Mouse (Mus musculus): ENCODE measurements at regions not wholly inside any gene's neighbourhood (a gene's known extent, or its start where the extent isn't known, plus 50 kb on each side); places are given as distances from the start of the nearest gene placed in this dataset.

GRCm38 (mm10) chr2:160131797-160132196 lies 202.2 kb downstream of the Gm826 start:
- H3K4me1 ChIP-seq (ENCODE audit: control insufficient read depth, insufficient read depth, low read length), result no peaks in the 10 kb centered on the region
- H3K27ac ChIP-seq (ENCODE audit: control insufficient read depth, insufficient read depth, low read depth, low read length, poor library complexity), result no peak overlapping the region
- no peak overlapping the region for H3K4me3 ChIP-seq (replicated peaks; ENCODE audit: control insufficient read depth, low read depth, low read length)
- no peak for TF ChIP-seq POLR2A (IDR thresholded peaks at IDR 0.05; ENCODE audit: borderline replicate concordance, control insufficient read depth, low read depth, low read length)
- TF ChIP-seq CTCF (IDR thresholded peaks at IDR 0.05; ENCODE audit: control insufficient read depth, insufficient read depth, low read length), result no peak
- 49% methylated on average over 2 of the region's 2 CpGs for WGBS

DNA sequence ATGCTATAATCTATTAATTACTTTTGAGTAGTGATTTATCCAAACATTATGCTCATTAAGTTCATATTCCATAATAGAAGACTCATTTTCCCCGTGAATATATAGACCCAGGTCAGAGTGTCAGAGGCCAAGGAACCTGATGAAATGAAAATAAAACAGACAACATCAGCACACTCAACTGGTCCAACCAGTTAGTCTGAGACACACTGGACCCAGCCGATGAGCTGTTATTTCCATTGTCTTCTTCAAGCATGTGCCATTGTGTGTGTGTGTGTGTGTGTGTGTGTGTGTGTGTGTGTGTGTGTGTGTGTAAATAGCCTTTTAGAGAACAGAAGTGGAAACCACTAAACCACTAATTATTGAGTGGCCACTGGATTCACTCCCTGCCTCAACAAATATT lies 202.6 kb downstream of the Gm826 start:
- Histone ChIP-seq H3K27ac (ENCODE audit: control insufficient read depth, insufficient read depth, low read depth, low read length, poor library complexity) (no peak overlapping the region), H3K4me1 (ENCODE audit: control insufficient read depth, insufficient read depth, low read length) (no peaks in the 10 kb centered on the region), H3K4me3 (replicated peaks; ENCODE audit: control insufficient read depth, low read depth, low read length) (no peak overlapping the region)
- WGBS, result 70% methylated on average over 2 of the region's 2 CpGs
- no peak for TF ChIP-seq CTCF (IDR thresholded peaks at IDR 0.05; ENCODE audit: control insufficient read depth, insufficient read depth, low read length)
- no peak for TF ChIP-seq POLR2A (IDR thresholded peaks at IDR 0.05; ENCODE audit: borderline replicate concordance, control insufficient read depth, low read depth, low read length)

DNA sequence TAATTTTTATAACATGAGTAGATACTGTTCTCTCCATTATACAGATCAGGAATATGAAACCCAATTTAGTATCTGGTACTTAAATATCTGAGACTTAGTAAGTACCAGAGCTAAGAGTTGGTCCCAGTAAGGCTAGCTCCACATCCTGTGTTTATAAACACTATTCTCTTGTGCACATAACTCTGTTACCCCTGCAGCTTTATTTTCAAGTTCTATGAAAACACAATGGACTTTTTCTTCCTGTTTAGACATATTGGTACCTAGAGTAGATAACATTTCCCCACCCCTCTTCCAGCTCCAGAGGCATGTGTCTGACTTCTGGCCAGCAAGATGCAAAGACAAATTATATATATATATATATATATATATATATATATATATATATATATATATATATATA lies 216.8 kb downstream of the Gm826 start:
- TF ChIP-seq CTCF (IDR thresholded peaks at IDR 0.05; ENCODE audit: control insufficient read depth, insufficient read depth, low read length) (no peak), POLR2A (IDR thresholded peaks at IDR 0.05; ENCODE audit: borderline replicate concordance, control insufficient read depth, low read depth, low read length) (no peak)
- no peak overlapping the region for H3K4me3 ChIP-seq (replicated peaks; ENCODE audit: control insufficient read depth, low read depth, low read length)
- H3K4me1 ChIP-seq (ENCODE audit: control insufficient read depth, insufficient read depth, low read length), result no peaks in the 10 kb centered on the region
- no peak overlapping the region for H3K27ac ChIP-seq (ENCODE audit: control insufficient read depth, insufficient read depth, low read depth, low read length, poor library complexity)

DNA sequence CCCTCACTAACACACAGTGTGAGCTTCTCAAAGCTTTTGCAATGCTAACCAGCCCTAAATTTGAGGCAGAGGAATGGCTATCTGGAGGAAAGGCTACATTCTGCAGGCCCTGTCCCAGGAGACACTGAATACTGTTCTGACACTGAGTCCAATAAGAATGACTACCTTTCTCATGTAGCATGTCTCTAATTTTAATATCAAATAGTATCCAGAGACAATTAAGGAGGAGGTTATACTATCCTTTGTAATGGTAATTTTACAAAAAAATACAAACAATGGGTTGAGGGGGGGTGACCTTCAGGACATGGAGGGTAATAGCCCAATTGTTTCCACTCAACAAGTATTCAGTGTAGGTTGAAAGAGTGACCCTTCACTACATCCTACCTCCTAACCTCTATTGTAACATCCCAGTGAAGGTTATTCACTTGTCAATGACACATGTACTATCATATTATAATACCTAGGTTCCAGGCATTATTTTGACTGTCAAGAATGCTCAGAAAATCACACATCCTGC lies 222.7 kb downstream of the Gm826 start:
- no peak for TF ChIP-seq CTCF (IDR thresholded peaks at IDR 0.05; ENCODE audit: control insufficient read depth, insufficient read depth, low read length)
- no peak for TF ChIP-seq POLR2A (IDR thresholded peaks at IDR 0.05; ENCODE audit: borderline replicate concordance, control insufficient read depth, low read depth, low read length)
- H3K4me1 ChIP-seq (ENCODE audit: control insufficient read depth, insufficient read depth, low read length), result no peaks in the 10 kb centered on the region
- no peak overlapping the region for H3K4me3 ChIP-seq (replicated peaks; ENCODE audit: control insufficient read depth, low read depth, low read length)
- no peak overlapping the region for H3K27ac ChIP-seq (ENCODE audit: control insufficient read depth, insufficient read depth, low read depth, low read length, poor library complexity)

- Histone ChIP-seq H3K27ac (ENCODE audit: control insufficient read depth, insufficient read depth, low read depth, low read length, poor library complexity) (no peak overlapping the region), H3K4me1 (ENCODE audit: control insufficient read depth, insufficient read depth, low read length) (no peaks in the 10 kb centered on the region), H3K4me3 (replicated peaks; ENCODE audit: control insufficient read depth, low read depth, low read length) (no peak overlapping the region)
- WGBS, result 47% methylated on average over 12 of the region's 12 CpGs
- TF ChIP-seq CTCF (IDR thresholded peaks at IDR 0.05; ENCODE audit: control insufficient read depth, insufficient read depth, low read length) (no peak), POLR2A (IDR thresholded peaks at IDR 0.05; ENCODE audit: borderline replicate concordance, control insufficient read depth, low read depth, low read length) (no peak)
Measured at GRCm38 (mm10) chr2:160093078-160093477, 240.9 kb downstream of the Gm826 start.

DNA sequence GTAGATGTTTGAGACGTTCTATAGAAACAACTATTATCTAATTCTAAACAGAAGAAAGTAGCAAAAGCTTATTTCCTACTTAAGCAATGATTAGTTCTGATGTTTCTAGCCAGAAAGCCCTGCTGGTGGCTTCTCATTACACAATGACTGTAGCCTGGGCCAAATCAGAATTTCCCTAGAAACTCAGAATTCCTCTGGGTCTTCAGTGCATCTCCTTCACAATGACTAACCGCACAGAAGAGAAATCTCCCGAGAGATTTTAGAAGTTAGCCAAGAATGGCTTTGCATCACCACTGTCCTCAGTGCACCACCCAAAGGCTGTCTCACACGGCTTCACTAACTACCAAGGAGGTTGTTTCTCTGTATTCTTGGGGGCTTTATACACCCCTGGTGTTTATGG lies 248.0 kb downstream of the Gm826 start:
- no peaks in the 10 kb centered on the region for H3K4me1 ChIP-seq (ENCODE audit: control insufficient read depth, insufficient read depth, low read length)
- no peak overlapping the region for H3K4me3 ChIP-seq (replicated peaks; ENCODE audit: control insufficient read depth, low read depth, low read length)
- H3K27ac ChIP-seq (ENCODE audit: control insufficient read depth, insufficient read depth, low read depth, low read length, poor library complexity), result no peak overlapping the region
- TF ChIP-seq CTCF (IDR thresholded peaks at IDR 0.05; ENCODE audit: control insufficient read depth, insufficient read depth, low read length) (no peak), POLR2A (IDR thresholded peaks at IDR 0.05; ENCODE audit: borderline replicate concordance, control insufficient read depth, low read depth, low read length) (no peak)
- 63% methylated on average over 4 of the region's 4 CpGs for WGBS

DNA sequence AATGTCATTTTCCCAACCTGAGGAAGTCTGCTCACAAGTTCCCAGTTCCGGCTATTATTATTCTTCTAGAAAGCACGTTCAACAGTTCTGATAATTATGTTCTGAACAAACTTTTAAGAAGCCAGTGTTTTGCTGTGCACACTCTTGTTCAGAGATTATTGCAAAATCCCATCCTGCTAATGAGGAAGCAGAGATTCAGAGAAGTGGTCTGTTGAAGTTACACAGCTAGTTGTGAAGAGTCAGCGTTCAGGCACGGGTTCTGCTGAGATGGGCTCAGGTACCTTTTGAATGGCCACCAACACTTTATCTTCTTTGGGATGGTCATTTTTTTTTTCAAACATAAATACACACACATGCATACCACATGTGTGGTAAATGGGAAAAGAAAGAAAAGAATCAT lies 250.3 kb downstream of the Gm826 start:
- Histone ChIP-seq H3K27ac (ENCODE audit: control insufficient read depth, insufficient read depth, low read depth, low read length, poor library complexity) (no peak overlapping the region), H3K4me3 (replicated peaks; ENCODE audit: control insufficient read depth, low read depth, low read length) (no peak overlapping the region), H3K4me1 (ENCODE audit: control insufficient read depth, insufficient read depth, low read length) (no peaks in the 10 kb centered on the region)
- 68% methylated on average over 4 of the region's 4 CpGs for WGBS
- TF ChIP-seq CTCF (IDR thresholded peaks at IDR 0.05; ENCODE audit: control insufficient read depth, insufficient read depth, low read length) (no peak), POLR2A (IDR thresholded peaks at IDR 0.05; ENCODE audit: borderline replicate concordance, control insufficient read depth, low read depth, low read length) (no peak)

- no peak overlapping the region for H3K27ac ChIP-seq (ENCODE audit: control insufficient read depth, insufficient read depth, low read depth, low read length, poor library complexity)
- H3K4me3 ChIP-seq (replicated peaks; ENCODE audit: control insufficient read depth, low read depth, low read length), result no peak overlapping the region
- no peaks in the 10 kb centered on the region for H3K4me1 ChIP-seq (ENCODE audit: control insufficient read depth, insufficient read depth, low read length)
- WGBS, result 61% methylated on average over 5 of the region's 5 CpGs
- TF ChIP-seq CTCF (IDR thresholded peaks at IDR 0.05; ENCODE audit: control insufficient read depth, insufficient read depth, low read length), result no peak
- TF ChIP-seq POLR2A (IDR thresholded peaks at IDR 0.05; ENCODE audit: borderline replicate concordance, control insufficient read depth, low read depth, low read length), result no peak
Measured at GRCm38 (mm10) chr2:160082106-160082653, 251.8 kb downstream of the Gm826 start.

DNA sequence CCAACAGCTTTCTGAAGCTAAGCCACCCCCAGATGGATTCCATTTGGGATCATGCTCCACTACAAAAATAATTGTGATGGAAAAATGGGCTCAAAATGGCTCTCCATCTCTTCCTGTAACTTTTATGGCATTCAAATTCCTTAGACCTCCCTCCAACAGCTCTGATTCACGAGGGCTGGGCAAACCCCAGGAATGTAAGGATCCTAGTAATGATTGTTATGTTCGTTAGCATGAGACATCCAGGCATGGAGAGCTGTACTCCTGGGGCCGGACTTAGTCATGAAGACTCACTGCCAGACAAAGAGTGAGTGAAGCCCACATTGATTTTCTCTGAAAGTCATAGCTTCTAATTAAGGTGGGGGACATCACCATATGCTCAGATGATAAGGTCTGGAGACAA lies 258.3 kb downstream of the Gm826 start:
- Histone ChIP-seq H3K27ac (ENCODE audit: control insufficient read depth, insufficient read depth, low read depth, low read length, poor library complexity) (no peak overlapping the region), H3K4me1 (ENCODE audit: control insufficient read depth, insufficient read depth, low read length) (no peaks in the 10 kb centered on the region), H3K4me3 (replicated peaks; ENCODE audit: control insufficient read depth, low read depth, low read length) (no peak overlapping the region)
- WGBS, result 67% methylated on average over 3 of the region's 3 CpGs
- no peak for TF ChIP-seq CTCF (IDR thresholded peaks at IDR 0.05; ENCODE audit: control insufficient read depth, insufficient read depth, low read length)
